Mouse (Mus musculus): ENCODE results near the gene Polr3b.

The Polr3b gene

GRCm38 (mm10) chr10:84675653-84676052, 53.6 kb downstream of the Polr3b start:
- no peak for DNase-seq

DNA sequence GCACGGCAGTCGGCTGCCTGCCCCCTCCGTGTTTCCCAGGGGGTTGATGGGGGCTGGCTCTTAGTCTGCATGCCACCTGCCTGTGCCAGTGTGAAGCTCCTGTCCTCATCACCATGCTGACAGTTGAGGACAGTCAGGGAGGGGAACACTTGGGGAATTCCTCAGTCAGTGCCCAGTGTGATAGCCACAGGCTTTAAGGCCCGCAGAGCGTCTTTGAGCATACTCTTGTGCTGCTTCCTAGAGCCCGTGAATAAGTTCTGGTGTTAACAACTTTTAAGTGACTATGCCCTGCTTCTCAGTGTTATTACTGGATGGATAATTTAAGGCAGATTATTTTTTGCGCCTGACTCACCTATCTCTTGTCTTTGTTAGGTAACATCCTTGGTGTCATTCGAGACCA, 54.4 kb downstream of the Polr3b start:
- DNase-seq = no peak

- no peak for DNase-seq
Measured at GRCm38 (mm10) chr10:84677871-84678270, 55.8 kb downstream of the Polr3b start.

GRCm38 (mm10) chr10:84678441-84678840, 56.3 kb downstream of the Polr3b start:
- DNase-seq = no peak

GRCm38 (mm10) chr10:84685444-84686121, 63.5 kb downstream of the Polr3b start:
- no peak for DNase-seq

- DNase-seq = peak; percentile 35
Measured at GRCm38 (mm10) chr10:84686122-84686497, 64.0 kb downstream of the Polr3b start.

- no peak for DNase-seq
Measured at GRCm38 (mm10) chr10:84686705-84687104, 64.6 kb downstream of the Polr3b start.

DNA sequence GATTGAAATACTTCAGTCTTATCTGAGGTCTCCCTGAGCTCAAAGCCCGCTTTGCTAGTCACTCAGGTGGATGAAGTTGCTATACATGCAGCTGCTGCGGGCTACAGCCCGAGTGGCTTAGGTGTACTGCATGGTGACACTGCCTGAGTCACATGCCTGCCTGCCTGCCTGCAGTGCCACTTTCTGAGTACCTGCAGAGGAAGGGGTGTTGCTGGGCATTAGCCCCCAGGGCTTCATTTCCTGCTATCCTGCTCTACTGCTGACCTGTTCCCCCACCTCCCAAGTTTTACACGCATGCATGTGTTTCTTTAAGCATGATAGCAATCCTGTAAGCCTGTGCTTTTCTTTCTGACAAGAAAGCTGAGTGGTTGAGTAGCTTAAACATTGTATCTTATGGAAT, 65.6 kb downstream of the Polr3b start:
- DNase-seq = no peak

GRCm38 (mm10) chr10:84689846-84690245, 67.8 kb downstream of the Polr3b start:
- DNase-seq = no peak

GRCm38 (mm10) chr10:84690818-84691217, 68.7 kb downstream of the Polr3b start:
- DNase-seq = no peak

- no peak for DNase-seq
Measured at GRCm38 (mm10) chr10:84691692-84692091, 69.6 kb downstream of the Polr3b start.

DNA sequence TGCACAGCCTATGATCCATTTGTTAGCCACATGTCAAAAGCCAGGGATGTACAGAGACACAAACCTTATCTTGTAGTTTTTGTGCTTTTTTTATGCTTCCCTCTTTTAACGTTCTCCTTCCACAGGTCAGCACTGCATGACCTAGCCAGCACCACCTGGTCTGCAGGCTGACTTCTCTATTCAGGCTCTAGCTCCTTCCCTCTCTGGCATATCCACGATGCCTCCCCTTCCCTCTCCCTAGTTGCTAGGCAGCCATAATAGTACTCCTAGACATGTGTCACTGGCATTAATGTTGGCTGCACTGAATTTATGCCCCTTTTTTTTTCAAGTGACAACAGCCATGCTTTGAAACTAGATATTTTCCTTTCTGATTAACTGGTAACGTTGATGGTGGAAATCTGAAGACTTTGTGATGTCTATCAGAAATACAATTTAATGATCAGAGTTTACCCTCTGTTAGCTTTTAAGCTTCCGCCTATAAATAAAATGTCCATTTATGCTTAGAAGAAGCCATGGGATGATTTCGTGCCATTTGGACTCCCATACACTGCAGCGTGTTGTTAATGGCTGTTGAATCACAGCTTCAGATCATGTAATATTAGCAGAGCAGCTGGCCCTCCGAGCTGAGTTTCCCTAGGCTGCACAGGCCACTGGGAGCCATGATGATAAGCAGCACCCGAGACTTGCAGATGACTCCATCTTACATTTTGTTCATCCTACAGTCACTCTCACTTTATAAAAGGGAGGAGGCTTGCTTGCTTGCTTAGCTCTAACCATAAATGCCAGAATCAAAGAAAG, 71.9 kb downstream of the Polr3b start:
- no peak for DNase-seq

DNA sequence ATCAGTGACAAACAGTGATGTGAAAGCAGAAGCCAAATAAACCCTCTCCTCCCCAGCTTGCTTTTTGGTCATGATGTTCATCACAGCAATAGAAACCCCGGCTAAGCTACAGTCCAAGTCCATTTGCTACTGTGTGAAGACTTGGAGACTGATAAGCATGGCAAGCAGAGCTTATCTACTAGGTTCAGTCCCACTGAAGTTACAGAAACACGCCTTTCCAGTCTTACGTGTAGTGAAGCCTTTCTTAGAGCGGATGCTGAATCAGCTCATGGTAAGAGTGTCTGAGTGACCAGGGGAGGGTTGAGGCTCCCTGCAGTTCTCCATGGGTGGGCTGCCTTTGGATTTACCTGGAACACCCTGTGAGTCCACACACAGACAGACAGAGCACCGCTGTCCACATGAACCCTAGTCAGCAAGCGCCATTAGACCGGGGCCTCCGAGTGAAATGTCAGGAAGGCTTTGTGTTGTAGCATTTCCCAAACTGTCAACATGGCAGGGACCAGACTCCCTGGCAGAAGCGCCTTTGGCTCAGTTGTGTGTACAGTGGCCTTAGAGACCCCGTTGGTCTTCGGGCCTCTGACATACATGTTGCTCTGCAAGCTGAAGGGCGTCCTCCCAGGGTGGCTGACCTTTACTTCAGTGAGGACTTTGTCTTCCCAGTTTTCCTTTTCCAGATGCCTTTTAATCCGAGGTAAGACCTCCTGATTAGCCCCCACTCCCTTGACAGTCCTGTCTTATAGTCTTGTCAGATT, 78.3 kb downstream of the Polr3b start:
- no peak for DNase-seq

- DNase-seq = no peak
Measured at GRCm38 (mm10) chr10:84701110-84701509, 79.0 kb downstream of the Polr3b start.

- no peak for DNase-seq
Measured at GRCm38 (mm10) chr10:84702115-84702514, 80.0 kb downstream of the Polr3b start.

- DNase-seq = no peak
Measured at GRCm38 (mm10) chr10:84704594-84704993, 82.5 kb downstream of the Polr3b start.

DNA sequence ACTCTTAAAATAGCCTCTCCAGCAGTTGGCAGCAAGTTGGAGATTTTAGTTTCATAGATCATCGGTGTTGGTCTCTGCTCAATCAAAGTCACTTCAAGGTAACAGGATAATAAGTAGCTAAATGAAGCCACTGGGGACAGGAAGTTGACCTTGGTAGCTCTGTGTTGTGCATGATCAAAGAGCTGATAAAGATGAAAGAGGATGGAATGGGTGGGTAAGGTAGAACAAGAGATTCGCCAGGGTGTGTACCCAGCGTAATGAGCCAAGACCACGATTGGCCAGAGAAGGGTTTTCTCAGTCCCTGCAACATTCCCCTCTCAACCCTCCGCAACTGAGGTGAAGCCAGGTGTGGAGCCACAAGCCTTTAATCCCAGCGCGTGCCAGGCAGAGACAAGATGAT, 83.1 kb downstream of the Polr3b start:
- no peak for DNase-seq

DNA sequence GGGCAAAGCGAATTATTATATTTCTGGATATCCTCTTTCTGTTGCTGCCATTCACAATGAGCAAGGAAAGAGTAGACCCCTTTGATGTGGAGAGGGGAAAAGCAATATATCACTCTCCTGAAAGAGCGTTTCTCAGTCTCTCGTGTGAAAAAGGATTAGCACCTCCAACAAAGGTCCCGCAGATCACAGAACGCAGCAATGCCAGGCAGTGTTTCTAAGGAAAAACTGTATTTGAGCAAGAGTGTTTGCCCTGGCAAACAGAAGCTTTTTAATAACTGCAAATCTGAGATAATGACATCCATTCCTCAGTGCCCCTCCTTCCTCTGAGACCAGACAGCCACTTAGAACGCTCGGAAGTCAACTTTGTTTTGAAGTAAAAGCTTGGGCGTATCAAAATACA, 84.5 kb downstream of the Polr3b start:
- no peak for DNase-seq

GRCm38 (mm10) chr10:84707226-84707625, 85.1 kb downstream of the Polr3b start:
- DNase-seq = peak; percentile 32

DNA sequence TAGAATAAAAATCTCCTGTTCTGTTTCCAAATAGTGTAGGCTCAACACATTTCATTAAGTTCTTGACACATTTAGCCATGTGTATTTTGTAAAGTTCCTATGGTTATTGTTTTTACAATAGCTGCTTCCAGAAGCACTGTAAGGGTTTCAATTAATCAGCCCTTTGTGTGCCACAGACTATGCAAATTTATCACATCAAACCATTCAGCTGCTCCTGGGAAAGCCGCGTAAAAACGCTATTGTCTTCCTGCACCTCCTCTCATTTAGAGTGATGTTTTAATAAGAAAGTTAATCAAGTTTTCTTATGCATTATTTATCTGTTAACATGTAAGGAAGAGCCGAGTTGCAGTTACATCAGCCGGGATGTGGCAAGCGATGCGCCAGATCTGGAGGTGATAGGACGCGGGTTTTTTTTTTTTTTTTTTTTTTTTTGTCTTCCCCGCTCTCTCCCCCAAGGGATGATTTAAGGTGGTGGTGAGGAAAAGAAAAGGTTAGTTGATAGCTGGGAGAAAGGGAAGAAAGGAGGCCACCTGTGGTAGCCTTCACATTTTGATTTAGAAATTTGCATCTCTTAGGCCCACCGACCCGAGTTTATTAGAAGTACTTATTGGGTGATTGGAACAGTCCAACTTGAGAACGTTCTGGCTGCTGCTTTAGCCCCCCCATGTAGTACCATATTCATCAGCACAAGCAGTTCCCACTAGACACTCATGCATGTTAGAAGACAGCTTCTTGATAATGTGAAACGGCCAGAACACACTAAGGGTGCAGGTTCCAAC, 85.8 kb downstream of the Polr3b start:
- DNase-seq = no peak

DNA sequence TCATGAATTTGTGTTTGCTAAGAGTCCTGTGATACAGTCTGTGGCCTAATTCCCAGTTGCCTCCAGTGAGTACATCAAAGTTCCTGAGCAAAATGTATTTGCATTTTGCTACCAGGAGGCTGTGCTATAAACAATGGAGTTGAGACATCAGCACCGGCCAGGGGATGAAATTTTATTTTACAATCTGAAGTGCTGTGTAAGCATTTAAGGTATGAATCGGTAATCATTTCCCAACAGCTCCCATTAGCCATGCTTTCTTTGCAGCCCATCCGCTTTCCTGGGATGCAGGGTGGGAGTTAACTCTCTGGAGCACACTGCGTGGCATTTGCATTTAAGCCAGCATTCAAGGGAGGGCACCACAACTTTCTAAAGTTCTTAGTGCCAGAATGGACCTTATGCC, 88.1 kb downstream of the Polr3b start:
- DNase-seq = peak; percentile 16

- DNase-seq = no peak
Measured at GRCm38 (mm10) chr10:84710827-84711226, 88.7 kb downstream of the Polr3b start.

GRCm38 (mm10) chr10:84711479-84711878, 89.4 kb downstream of the Polr3b start:
- no peak for DNase-seq

Measured in lung, postnatal 10 days (tissue).